Mouse (Mus musculus) erythroblast, embryonic 14.5 days (primary cell): ENCODE data around the gene Wdfy3.

Source experiments
- GATA1 ChIP-seq: IDR thresholded peaks from 2 replicates; pipeline ENCODE4 v1.6.1; 2012; ENCODE audit warnings: low read length, inconsistent platforms, mixed read lengths
- TAL1 ChIP-seq: IDR thresholded peaks from 3 replicates; pipeline ENCODE4 v1.6.1; 2012; ENCODE audit warnings: low read length, inconsistent platforms, mixed read lengths

- TF ChIP-seq GATA1 (no peak), TAL1 (no peak)
These were observed 222.4 kb downstream of the Wdfy3 start for GRCm38 (mm10) chr5:101847323-101847722.
